Mouse (Mus musculus) stomach, postnatal 0 days (tissue): ENCODE measurements at regions not wholly inside any gene's neighbourhood (a gene's known extent, or its start where the extent isn't known, plus 50 kb on each side); places are given as distances from the start of the nearest gene placed in this dataset.

Experiments
- CTCF ChIP-seq: IDR thresholded peaks from 2 replicates; pipeline ENCODE4 v1.5.1; 2016; ENCODE audit warnings: antibody characterized with exemption, low read depth, mild to moderate bottlenecking, moderate library complexity
- EP300 ChIP-seq: optimal IDR thresholded peaks from 2 replicates; pipeline ENCODE3; 2016; ENCODE audit warnings: antibody characterized with exemption

DNA sequence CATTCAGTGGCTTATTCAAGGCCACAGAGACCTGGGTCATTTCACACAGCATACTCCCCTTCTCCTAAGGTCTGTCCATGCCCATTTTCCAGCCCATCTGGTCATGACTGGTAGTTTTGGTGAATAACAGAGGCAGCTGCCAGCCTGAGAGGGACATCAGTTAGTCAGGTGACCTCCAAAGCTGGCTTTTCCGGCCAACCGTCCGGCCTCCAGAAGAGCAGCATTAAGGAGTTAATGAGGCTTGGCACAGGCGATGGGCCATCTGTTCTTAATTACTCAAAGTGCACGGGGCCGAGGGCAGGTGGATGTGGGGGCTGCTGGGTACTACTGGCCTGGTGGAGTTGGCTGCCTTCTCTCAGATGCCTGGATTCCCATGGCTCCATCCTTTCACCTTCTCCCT is 389.7 kb downstream of the Nucb2 start:
- TF ChIP-seq CTCF = no peak
- no peak for TF ChIP-seq EP300
